Mouse (Mus musculus) midbrain, postnatal 0 days (tissue): ENCODE data around the gene Gon7. TPM values are rescaled to one million over a fixed set of nuclear protein-coding genes. Genes with fewer than 3 reads are reported as not detected.

ENCODE experiments used
- ATAC-seq: fragments of 200-750 bp; cut with Nextera tagmentation; 2 replicates; pipeline ENCODE4 v1.8.0; 2017; ENCODE audit warnings: moderate number of reproducible peaks, mild to moderate bottlenecking, moderate TSS enrichment, moderate library complexity; ENCODE audit not compliant: low FRiP score
- DNase-seq: peaks from one replicate; pipeline ENCODE4 v3.0.0-alpha.2; 2015; ENCODE audit warnings: low spot score
- H3K27ac ChIP-seq: fragments of 300-500 bp; sonication (generic); 2 replicates; pipeline ENCODE4 v1.5.1; 2014; ENCODE audit warnings: low read depth, mild to moderate bottlenecking, low read length, mixed read lengths
- H3K27me3 ChIP-seq: fragments of 300-500 bp; sonication (generic); 2 replicates; pipeline ENCODE4 v1.6.1; 2014; ENCODE audit warnings: low read length, control low read depth, mixed read lengths; ENCODE audit not compliant: insufficient read depth
- H3K36me3 ChIP-seq: fragments of 300-500 bp; sonication (generic); 2 replicates; pipeline ENCODE4 v1.6.1; 2014; ENCODE audit warnings: low read length, control low read depth, mixed read lengths; ENCODE audit not compliant: insufficient read depth
- H3K4me1 ChIP-seq: fragments of 300-500 bp; sonication (generic); 2 replicates; pipeline ENCODE4 v1.6.1; 2014; ENCODE audit warnings: mild to moderate bottlenecking, control low read depth, antibody characterized with exemption, low read length, mixed read lengths; ENCODE audit not compliant: insufficient read depth
- H3K4me2 ChIP-seq: fragments of 300-500 bp; sonication (generic); 2 replicates; pipeline ENCODE4 v1.6.1; 2014; ENCODE audit warnings: low read depth, mild to moderate bottlenecking, low read length, mixed read lengths; ENCODE audit not compliant: poor library complexity, severe bottlenecking
- H3K4me3 ChIP-seq: fragments of 300-500 bp; sonication (generic); 2 replicates; pipeline ENCODE4 v1.5.1; 2014; ENCODE audit warnings: low read depth, mild to moderate bottlenecking, low read length, moderate library complexity
- H3K9ac ChIP-seq: fragments of 300-500 bp; sonication (generic); replicated peaks from 2 replicates; pipeline ENCODE4 v1.6.1; 2014; ENCODE audit warnings: mild to moderate bottlenecking, low read length, moderate library complexity, mixed read lengths; ENCODE audit not compliant: poor library complexity, severe bottlenecking
- H3K9me3 ChIP-seq: fragments of 300-500 bp; sonication (generic); 2 replicates; pipeline ENCODE4 v1.6.1; 2016; ENCODE audit warnings: low read length, control low read depth
- CTCF ChIP-seq: IDR thresholded peaks from 2 replicates; pipeline ENCODE4 v1.5.1; 2016; ENCODE audit warnings: antibody characterized with exemption, mild to moderate bottlenecking
- WGBS: fragments of 180-500 bp; shearing (Covaris S2); extraction: QIAGEN DNeasy Blood & Tissue Kit; methylation state at CpG from one replicate; pipeline ENCODE4 v1.1.7; 2014; 5-methylcytosine and 5-hydroxymethylcytosine counted together
- polyA plus RNA-seq: library from polyadenylated mRNA; unstranded; fragments of >200 nt; fragmentation: Nextera tagmentation; extraction: Ambion mirVana; gene quantifications from 2 replicates; pipeline ENCODE4 v1.2.1, GENCODE M21; 2015
- total RNA-seq: library from RNA; depleted of rRNA; stranded (reverse); fragments of >200 nt; gene quantifications from 2 replicates; pipeline ENCODE4 v1.2.3, GENCODE M21; 2014

Gon7 gene
- total and polyA plus RNA-seq, 2 experiments from 2014 or later: 21.0 to 39.1 TPM

GRCm38 (mm10) chr12:102748256-102748655, 9.3 kb downstream of the Gon7 start:
- no peaks in the 10 kb centered on the region for H3K4me1 ChIP-seq
- no peak overlapping the region for H3K27ac ChIP-seq
- H3K36me3 ChIP-seq: 0 out of 2 replicates have a peak, but pooled peaks cover 3% of the 10 kb centered on the region
- TF ChIP-seq CTCF: no peak
- DNase-seq: no peak
- no peaks in the 10 kb centered on the region for H3K27me3 ChIP-seq
- H3K9ac ChIP-seq: no peak overlapping the region
- 88% methylated on average over 3 of the region's 3 CpGs for WGBS
- H3K4me2 ChIP-seq: no peak overlapping the region
- no peak for ATAC-seq
- no peaks in the 10 kb centered on the region for H3K9me3 ChIP-seq
- no peak overlapping the region for H3K4me3 ChIP-seq

DNA sequence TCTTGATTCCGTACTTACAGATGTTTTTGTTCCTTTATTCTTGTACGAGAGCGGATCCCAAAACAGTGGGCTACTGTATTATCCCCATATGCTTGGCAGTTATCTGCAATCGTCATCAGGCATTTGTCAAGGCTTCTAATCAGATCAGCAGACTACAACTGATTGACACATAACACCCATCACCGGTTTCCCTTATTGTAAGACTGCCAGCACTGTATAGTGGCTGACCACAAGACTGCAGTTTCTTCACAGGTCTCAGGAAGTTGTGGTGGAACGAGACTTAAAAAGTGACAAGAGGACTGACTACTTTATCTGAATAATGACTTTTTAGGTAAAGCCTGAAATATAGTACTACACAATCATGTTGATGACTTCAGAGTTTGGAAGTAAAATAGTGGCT, 12.8 kb downstream of the Gon7 start:
- Histone ChIP-seq H3K9me3 (no peaks in the 10 kb centered on the region), H3K27me3 (no peaks in the 10 kb centered on the region), H3K4me2 (peak overlapping the region; percentile 68), H3K36me3 (0 out of 2 replicates have a peak, but pooled peaks cover 3% of the 10 kb centered on the region), H3K27ac (no peak overlapping the region), H3K4me3 (peak overlapping the region; percentile 84; the same call in 1 of the 2 replicates), H3K4me1 (peaks cover 6% of the 10 kb centered on the region; the same call in 1 of the 2 replicates), H3K9ac (no peak overlapping the region)
- DNase-seq (peak; percentile 22), ATAC-seq (no peak)
- 49% methylated on average over 6 of the region's 6 CpGs for WGBS
- TF ChIP-seq CTCF: peak; percentile 17; the same call in 1 of the 2 replicates

DNA sequence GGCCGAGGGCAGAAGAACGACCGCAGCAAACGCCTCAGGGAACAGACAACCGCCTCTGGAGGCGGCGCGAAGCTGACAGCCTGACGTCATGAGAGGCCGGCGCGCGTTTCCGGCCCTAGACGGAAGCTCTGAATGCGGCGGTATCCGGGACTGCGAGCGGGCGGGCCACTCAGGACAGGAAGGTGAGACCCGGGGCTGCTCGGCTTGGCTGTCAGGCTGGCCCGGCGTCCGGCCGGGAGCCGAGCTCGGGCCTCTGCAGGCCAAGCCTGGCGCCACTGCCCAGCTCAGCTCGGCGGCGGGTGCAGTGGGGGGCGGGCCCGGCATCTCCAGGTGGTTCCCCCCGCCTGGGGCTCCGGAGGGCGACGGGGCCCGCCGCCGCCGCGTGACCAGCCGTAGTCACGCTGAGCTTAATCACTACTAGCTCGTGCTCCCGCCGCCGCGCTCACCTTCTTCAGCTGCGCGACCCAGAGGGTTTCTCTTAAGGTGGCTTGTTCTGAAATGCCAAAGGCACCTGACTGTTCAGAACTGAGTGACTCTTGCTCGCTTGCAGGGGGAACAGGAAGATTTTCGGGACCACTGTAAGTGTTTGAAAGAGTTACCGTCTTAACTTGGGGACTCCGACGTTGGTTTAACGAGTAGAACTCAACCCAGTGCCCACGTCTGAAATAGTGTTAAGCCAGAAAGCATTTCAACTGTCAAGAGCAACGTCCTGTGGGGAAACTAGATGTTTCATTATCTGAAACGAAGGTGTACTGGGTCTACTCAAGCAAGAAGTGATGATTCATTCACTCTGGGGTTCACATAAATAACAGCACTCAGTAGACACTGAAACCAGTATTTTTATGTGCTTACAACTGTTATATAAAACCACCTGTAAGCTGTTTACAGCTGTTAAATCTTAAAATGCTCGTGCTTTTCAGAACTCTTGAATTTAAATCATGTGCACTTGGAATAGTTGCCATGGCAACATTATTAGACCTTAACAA, 13.7 kb downstream of the Gon7 start, which contains the start of the genes Moap1 and Tmem251:
TSS of gene Moap1 (minus strand) at position 73 of the 986 bp plus-strand sequence.
TSS of gene Tmem251 (plus strand) at position 174 of the 986 bp plus-strand sequence.
- H3K27me3 ChIP-seq: no peaks in the 10 kb centered on the region
- H3K4me1 ChIP-seq: peaks cover 6% of the 10 kb centered on the region; the same call in 1 of the 2 replicates
- H3K27ac ChIP-seq: peak within 1 kb of the TSS; percentile 92
- H3K9me3 ChIP-seq: no peaks in the 10 kb centered on the region
- TF ChIP-seq CTCF: peak; percentile 36
- WGBS: under 1% methylated on average over 53 of the region's 63 CpGs
- H3K4me2 ChIP-seq: peak within 1 kb of the TSS; percentile 68
- ATAC-seq: peak; percentile 97
- DNase-seq: peak; percentile 94
- H3K36me3 ChIP-seq: 0 out of 2 replicates have a peak, but pooled peaks cover 3% of the 10 kb centered on the region
- peak within 1 kb of the TSS; percentile 89 for H3K9ac ChIP-seq
- H3K4me3 ChIP-seq: peak within 1 kb of the TSS; percentile 84

GRCm38 (mm10) chr12:102743036-102743588, 14.5 kb downstream of the Gon7 start:
- ATAC-seq (peak; percentile 83), DNase-seq (no peak)
- Histone ChIP-seq H3K9ac (peak overlapping the region; percentile 89), H3K36me3 (0 out of 2 replicates have a peak, but pooled peaks cover 3% of the 10 kb centered on the region), H3K27ac (peak overlapping the region; percentile 92), H3K4me3 (peak overlapping the region; percentile 84), H3K4me1 (peaks cover 6% of the 10 kb centered on the region; the same call in 1 of the 2 replicates), H3K27me3 (no peaks in the 10 kb centered on the region), H3K4me2 (peak overlapping the region; percentile 68), H3K9me3 (no peaks in the 10 kb centered on the region)
- no peak for TF ChIP-seq CTCF
- WGBS: 1% methylated on average over 32 of the region's 33 CpGs

- H3K27ac ChIP-seq: no peak overlapping the region
- TF ChIP-seq CTCF: no peak
- no peak overlapping the region for H3K4me3 ChIP-seq
- no peaks in the 10 kb centered on the region for H3K27me3 ChIP-seq
- 0 out of 2 replicates have a peak, but pooled peaks cover 3% of the 10 kb centered on the region for H3K36me3 ChIP-seq
- no peak overlapping the region for H3K4me2 ChIP-seq
- H3K4me1 ChIP-seq: peaks cover 6% of the 10 kb centered on the region; the same call in 1 of the 2 replicates
- ATAC-seq (no peak), DNase-seq (no peak)
- WGBS: 92% methylated on average over 7 of the region's 7 CpGs
- no peaks in the 10 kb centered on the region for H3K9me3 ChIP-seq
- H3K9ac ChIP-seq: no peak overlapping the region
Observed at GRCm38 (mm10) chr12:102742056-102742455, 15.5 kb downstream of the Gon7 start.
